Mouse (Mus musculus) hindbrain, embryonic 11.5 days (tissue): ENCODE data around the gene Psmd6. TPM values are rescaled to one million over a fixed set of nuclear protein-coding genes. Genes with fewer than 3 reads are reported as not detected.

Experiments
- ATAC-seq: fragments of 200-750 bp; cut with Nextera tagmentation; 2 replicates; pipeline ENCODE4 v1.8.0; 2017; ENCODE audit warnings: mild to moderate bottlenecking, moderate TSS enrichment, moderate library complexity; ENCODE audit not compliant: low FRiP score
- DNase-seq: peaks from one replicate; pipeline ENCODE4 v3.0.0-alpha.2; 2015; ENCODE audit warnings: low spot score
- H3K27ac ChIP-seq: fragments of 300-500 bp; sonication (generic); 2 replicates; pipeline ENCODE4 v1.5.1; 2014; ENCODE audit warnings: mild to moderate bottlenecking, low read depth, low read length
- H3K27me3 ChIP-seq: fragments of 300-500 bp; sonication (generic); 2 replicates; pipeline ENCODE4 v1.6.1; 2014; ENCODE audit warnings: mild to moderate bottlenecking, low read length, moderate library complexity, mixed read lengths; ENCODE audit not compliant: control insufficient read depth, insufficient read depth
- H3K36me3 ChIP-seq: fragments of 300-500 bp; sonication (generic); 2 replicates; pipeline ENCODE4 v1.6.1; 2014; ENCODE audit warnings: mild to moderate bottlenecking, low read length, moderate library complexity, mixed read lengths; ENCODE audit not compliant: control insufficient read depth, insufficient read depth
- H3K4me1 ChIP-seq: fragments of 300-500 bp; sonication (generic); replicated peaks from 2 replicates; pipeline ENCODE4 v1.6.1; 2014; ENCODE audit warnings: low read length, mixed read lengths; ENCODE audit not compliant: control insufficient read depth, insufficient read depth
- H3K4me2 ChIP-seq: fragments of 300-500 bp; sonication (generic); replicated peaks from 2 replicates; pipeline ENCODE4 v1.6.1; 2014; ENCODE audit warnings: mild to moderate bottlenecking, low read depth, low read length
- H3K4me3 ChIP-seq: fragments of 300-500 bp; sonication (generic); 2 replicates; pipeline ENCODE4 v1.5.1; 2014; ENCODE audit warnings: low read depth, low read length
- H3K9ac ChIP-seq: fragments of 300-500 bp; sonication (generic); 2 replicates; pipeline ENCODE4 v1.6.1; 2014; ENCODE audit warnings: low read depth, low read length
- H3K9me3 ChIP-seq: fragments of 300-500 bp; sonication (generic); 2 replicates; pipeline ENCODE4 v1.6.1; 2016; ENCODE audit warnings: low read length; ENCODE audit not compliant: control insufficient read depth
- WGBS: fragments of 180-500 bp; shearing (Covaris S2); extraction: QIAGEN DNeasy Blood & Tissue Kit; methylation state at CpG from one replicate; pipeline ENCODE4 v1.1.7; 2014; 5-methylcytosine and 5-hydroxymethylcytosine counted together
- polyA plus RNA-seq: library from polyadenylated mRNA; unstranded; fragments of >200 nt; fragmentation: Nextera tagmentation; extraction: Ambion mirVana; gene quantifications from 2 replicates; pipeline ENCODE4 v1.2.1, GENCODE M21; 2014

Gene Psmd6
- polyA plus RNA-seq, 1 experiment from 2014 or later, result 314 TPM

- no peaks in the 10 kb centered on the region for H3K36me3 ChIP-seq
- no peak overlapping the region for H3K27ac ChIP-seq
- no peaks in the 10 kb centered on the region for H3K9me3 ChIP-seq
- no peaks in the 10 kb centered on the region for H3K27me3 ChIP-seq
- H3K4me1 ChIP-seq, result no peaks in the 10 kb centered on the region
- ATAC-seq (no peak), DNase-seq (no peak)
- H3K4me3 ChIP-seq, result no peak overlapping the region
- no peak overlapping the region for H3K9ac ChIP-seq
- H3K4me2 ChIP-seq, result no peak overlapping the region
- 92% methylated on average over 9 of the region's 9 CpGs for WGBS
Observed at GRCm38 (mm10) chr14:14088016-14088791, 32.6 kb downstream of the Psmd6 start.

DNA sequence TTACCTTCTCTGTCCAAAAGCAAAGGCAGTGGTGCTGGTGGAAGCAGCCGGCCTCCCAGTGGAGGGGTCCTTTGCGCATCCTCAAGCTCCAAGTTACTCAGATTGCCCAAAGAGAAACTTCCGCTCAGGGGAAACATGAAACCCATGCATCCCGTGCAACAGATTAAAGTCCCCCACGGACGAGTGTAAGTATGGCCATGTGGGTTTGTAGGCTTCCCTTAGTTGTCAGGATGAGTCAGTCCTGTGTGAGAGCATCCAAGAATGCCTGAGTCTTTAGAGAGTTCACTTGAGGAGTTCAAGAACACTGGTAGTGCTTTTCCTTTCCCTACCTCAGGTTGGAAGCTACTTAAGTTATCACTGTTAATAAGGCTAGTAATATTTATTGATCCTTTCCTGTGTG is 33.4 kb downstream of the Psmd6 start:
- ATAC-seq (no peak), DNase-seq (no peak)
- Histone ChIP-seq H3K9me3 (no peaks in the 10 kb centered on the region), H3K27me3 (no peaks in the 10 kb centered on the region), H3K36me3 (no peaks in the 10 kb centered on the region), H3K9ac (no peak overlapping the region), H3K4me2 (no peak overlapping the region), H3K4me3 (no peak overlapping the region), H3K27ac (no peak overlapping the region), H3K4me1 (no peaks in the 10 kb centered on the region)
- WGBS, result 88% methylated on average over 6 of the region's 6 CpGs

- H3K9ac ChIP-seq, result no peak overlapping the region
- ATAC-seq (no peak), DNase-seq (no peak)
- H3K27ac ChIP-seq, result no peak overlapping the region
- 90% methylated on average over 4 of the region's 4 CpGs for WGBS
- no peaks in the 10 kb centered on the region for H3K36me3 ChIP-seq
- H3K4me1 ChIP-seq, result no peaks in the 10 kb centered on the region
- no peaks in the 10 kb centered on the region for H3K27me3 ChIP-seq
- H3K4me2 ChIP-seq, result no peak overlapping the region
- H3K4me3 ChIP-seq, result no peak overlapping the region
- no peaks in the 10 kb centered on the region for H3K9me3 ChIP-seq
Observed at GRCm38 (mm10) chr14:14086711-14087263, 34.0 kb downstream of the Psmd6 start.

DNA sequence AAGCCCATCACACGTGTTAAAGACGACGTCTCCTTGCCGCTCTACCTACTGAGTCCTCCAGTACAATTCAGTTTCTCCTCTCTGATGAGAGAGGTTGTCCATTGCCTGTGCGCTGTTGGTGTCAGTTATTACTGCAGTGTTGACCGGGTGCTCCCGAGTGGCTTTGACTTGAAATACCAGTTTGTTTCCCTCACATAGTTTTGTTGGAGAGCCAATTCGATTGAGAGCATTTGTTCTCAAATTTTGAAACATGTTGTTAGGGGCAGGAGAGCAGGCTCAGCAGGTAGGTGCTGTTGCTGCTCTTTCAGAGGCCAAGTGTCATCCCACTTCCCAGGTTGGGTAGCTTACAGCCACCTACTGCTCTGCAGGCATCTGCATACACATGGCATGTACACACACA is 37.0 kb downstream of the Psmd6 start:
- DNase-seq (no peak), ATAC-seq (no peak)
- H3K4me2 ChIP-seq, result no peak overlapping the region
- no peaks in the 10 kb centered on the region for H3K4me1 ChIP-seq
- no peak overlapping the region for H3K27ac ChIP-seq
- 97% methylated on average over 8 of the region's 8 CpGs for WGBS
- no peaks in the 10 kb centered on the region for H3K9me3 ChIP-seq
- H3K27me3 ChIP-seq, result no peaks in the 10 kb centered on the region
- no peak overlapping the region for H3K4me3 ChIP-seq
- H3K36me3 ChIP-seq, result no peaks in the 10 kb centered on the region
- no peak overlapping the region for H3K9ac ChIP-seq

DNA sequence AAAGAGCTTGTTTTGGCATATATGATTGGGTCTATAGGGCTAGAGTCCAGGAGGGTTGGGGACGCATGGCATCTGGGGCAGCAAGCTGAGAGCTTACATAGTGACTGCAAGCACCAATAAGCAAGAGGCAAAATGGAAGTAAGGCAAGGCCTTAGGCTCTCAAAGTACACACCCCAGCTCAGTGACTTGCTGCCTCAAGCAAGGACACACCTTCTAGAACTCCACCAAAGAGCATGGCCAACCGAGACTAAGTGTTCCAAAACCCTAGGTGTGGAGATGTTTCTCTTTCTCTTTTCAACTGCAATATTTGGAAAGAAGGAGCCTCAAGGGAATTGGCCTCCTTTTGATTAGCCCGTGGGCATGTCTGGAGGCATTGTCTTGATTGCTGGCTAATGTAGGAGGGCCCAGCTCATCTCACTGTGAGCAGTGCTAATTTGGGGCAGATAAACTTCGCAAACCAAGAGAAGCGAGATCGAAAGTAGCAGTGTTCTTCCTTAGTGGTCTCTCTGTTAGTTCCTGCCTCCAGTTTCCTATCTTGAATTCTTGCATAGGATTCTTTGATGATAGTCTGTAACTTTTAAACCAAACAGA is 40.1 kb downstream of the Psmd6 start:
- WGBS, result 94% methylated on average over 6 of the region's 6 CpGs
- no peaks in the 10 kb centered on the region for H3K36me3 ChIP-seq

DNA sequence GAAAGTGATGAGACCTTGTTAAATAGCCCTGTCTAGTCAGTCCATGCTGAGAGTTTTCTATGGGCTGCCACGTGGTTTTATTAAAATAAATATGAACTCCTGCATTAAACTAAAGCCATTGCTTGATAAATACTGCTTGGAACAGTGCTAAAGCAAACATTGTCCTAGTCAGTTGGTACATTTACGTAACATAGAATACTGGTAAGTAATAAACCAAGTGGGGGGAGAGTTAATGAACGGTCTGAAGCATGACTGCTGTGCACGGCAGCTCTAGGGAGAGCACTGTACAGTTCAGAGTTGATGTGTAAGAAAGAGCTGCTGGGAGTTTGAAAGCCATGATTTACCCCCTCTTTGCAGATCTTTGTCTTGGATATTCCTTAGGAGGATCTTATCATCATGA is 49.3 kb downstream of the Psmd6 start:
- ATAC-seq (no peak), DNase-seq (no peak)
- Histone ChIP-seq H3K9me3 (no peaks in the 10 kb centered on the region), H3K4me2 (no peak overlapping the region), H3K36me3 (no peaks in the 10 kb centered on the region), H3K27ac (peak overlapping the region; percentile 79), H3K27me3 (no peaks in the 10 kb centered on the region), H3K4me3 (no peak overlapping the region), H3K9ac (no peak overlapping the region), H3K4me1 (0 out of 2 replicates have a peak, but pooled peaks cover 7% of the 10 kb centered on the region)
- 64% methylated on average over 4 of the region's 4 CpGs for WGBS

More for the DNA sequence above, 40.1 kb downstream of the Psmd6 start:
- Histone ChIP-seq H3K9ac (no peak overlapping the region), H3K4me1 (no peaks in the 10 kb centered on the region), H3K4me3 (no peak overlapping the region), H3K4me2 (no peak overlapping the region), H3K27me3 (no peaks in the 10 kb centered on the region), H3K27ac (no peak overlapping the region), H3K9me3 (no peaks in the 10 kb centered on the region)
- ATAC-seq (no peak), DNase-seq (no peak)

GRCm38 (mm10) chr14:14070541-14071315 is 50.1 kb downstream of the Psmd6 start:
- no peaks in the 10 kb centered on the region for H3K9me3 ChIP-seq
- no peak overlapping the region for H3K4me3 ChIP-seq
- H3K36me3 ChIP-seq, result no peaks in the 10 kb centered on the region
- DNase-seq (peak; percentile 60), ATAC-seq (peak; percentile 93)
- H3K9ac ChIP-seq, result no peak overlapping the region
- 0 out of 2 replicates have a peak, but pooled peaks cover 7% of the 10 kb centered on the region for H3K4me1 ChIP-seq
- H3K27me3 ChIP-seq, result no peaks in the 10 kb centered on the region
- peak overlapping the region; percentile 79 for H3K27ac ChIP-seq
- no peak overlapping the region for H3K4me2 ChIP-seq
- 12% methylated on average over 6 of the region's 6 CpGs for WGBS

GRCm38 (mm10) chr14:14068553-14068952 is 52.2 kb downstream of the Psmd6 start:
- Histone ChIP-seq H3K4me1 (0 out of 2 replicates have a peak, but pooled peaks cover 7% of the 10 kb centered on the region), H3K27ac (no peak overlapping the region), H3K27me3 (no peaks in the 10 kb centered on the region), H3K9ac (no peak overlapping the region), H3K9me3 (no peaks in the 10 kb centered on the region), H3K4me2 (no peak overlapping the region), H3K36me3 (no peaks in the 10 kb centered on the region), H3K4me3 (no peak overlapping the region)
- 28% methylated on average over 3 of the region's 3 CpGs for WGBS
- ATAC-seq, result no peak
- no peak for DNase-seq
